Mouse (Mus musculus): ENCODE data around the gene Tmem270.

- TF ChIP-seq EP300 (IDR thresholded peaks at IDR 0.05; ENCODE audit: low read depth) = no peak
- no peak for TF ChIP-seq CTCF (IDR thresholded peaks at IDR 0.05; ENCODE audit: low read depth)
Observed at GRCm38 (mm10) chr5:134858378-134858777, 48.2 kb downstream of the Tmem270 start.

Measured in liver, postnatal 0 days (tissue).